Comparison of ENCODE assay signal across 26 mouse cellular contexts in the genomic region with DNA sequence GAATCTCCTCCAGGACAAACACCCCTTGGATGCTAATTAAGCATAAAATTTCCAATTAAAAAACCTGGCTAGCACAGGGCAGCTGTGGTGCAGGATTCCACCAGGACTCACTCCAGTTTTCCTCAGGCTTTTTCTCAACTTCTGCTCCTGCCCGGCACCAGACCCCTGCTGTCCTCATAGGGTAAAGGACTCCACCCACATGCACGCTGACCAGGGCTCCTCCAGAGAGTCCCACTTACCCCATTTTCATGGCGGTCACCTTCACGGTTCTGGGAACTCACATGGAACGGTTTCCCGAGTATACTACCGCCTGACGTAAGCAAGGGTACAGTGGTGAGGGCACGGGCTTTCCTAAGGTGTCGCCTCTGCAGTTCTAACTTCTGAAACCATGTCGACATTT. TPM values are rescaled to one million over a fixed set of nuclear protein-coding genes. Genes with fewer than 3 reads are reported as not detected.
DNase-seq lines count a peak whose midpoint lies in the region; ATAC-seq and TF ChIP-seq lines count a peak whose summit lies in the region.
"Had no signal": no experiment of that assay in that cellular context is flagged by ENCODE, and none has a peak within 500 bp of the region (broad histone marks: within the 10 kb centered on the region; RNA-seq: fewer than 3 reads in every experiment).

No protein-coding gene starts in this region.

- no peaks in the 10 kb centered on the region; the same call in 1 of the 2 replicates for H3K36me3 ChIP-seq in kidney, adult 2 months (ENCODE audit: control insufficient read depth, insufficient read depth, low read length)
- peaks cover 25% of the 10 kb centered on the region for H3K36me3 ChIP-seq in kidney, embryonic 16.5 days (ENCODE audit: insufficient read depth, low read length)
- H3K36me3 ChIP-seq in limb, embryonic 10.5 days = peaks cover 30% of the 10 kb centered on the region

- 66% methylated on average over 11 of the region's 11 CpGs for WGBS in kidney, adult 2 months
- 80% methylated on average over 11 of the region's 11 CpGs for WGBS in kidney, embryonic 16.5 days
- WGBS in limb, embryonic 10.5 days = 88% methylated on average over 11 of the region's 11 CpGs

- peak; percentile 64 for DNase-seq in kidney, adult 2 months
- peak; percentile 50 for DNase-seq in kidney, adult 9 months
- DNase-seq in kidney, postnatal 14 days = peak; percentile 52
- no peak for DNase-seq in limb, embryonic 10.5 days (ENCODE audit: low spot score)
- DNase-seq in spleen, postnatal 10 days (ENCODE audit: low spot score in 2 of 2) = no peak
- no peak for DNase-seq in frontal cortex, postnatal 25 days (ENCODE audit: low spot score in 2 of 2)
- DNase-seq: adrenal gland, adult 8-10 months; adrenal gland, postnatal 25 days; cerebellum, adult 18-20 months; cerebellum, adult 9-10 months; cerebellum, postnatal 14 days; gastrocnemius, postnatal 10 days; gastrocnemius, postnatal 36 days; heart, adult 2 months; heart, postnatal 14 days had no signal

- H3K4me2 ChIP-seq in kidney, embryonic 16.5 days (replicated peaks; ENCODE audit: low read depth, low read length) = no peak overlapping the region
- H3K4me2 ChIP-seq: forebrain, embryonic 13.5 days; heart, embryonic 13.5 days; hindbrain, embryonic 12.5 days; hindbrain, embryonic 15.5 days had no signal

- no peaks in the 10 kb centered on the region for H3K27me3 ChIP-seq in kidney, adult 2 months (replicated peaks; ENCODE audit: control insufficient read depth, insufficient read depth, low read length)
- H3K27me3 ChIP-seq in kidney, embryonic 16.5 days (ENCODE audit: insufficient read depth, low read length) = no peaks in the 10 kb centered on the region
- no peaks in the 10 kb centered on the region for H3K27me3 ChIP-seq in limb, embryonic 10.5 days (ENCODE audit: low read depth, poor library complexity, severe bottlenecking)
- H3K27me3 ChIP-seq: forebrain, embryonic 13.5 days; heart, embryonic 13.5 days; hindbrain, embryonic 12.5 days; hindbrain, embryonic 15.5 days had no signal

- H3K4me1 ChIP-seq in kidney, adult 2 months (ENCODE audit: control insufficient read depth, insufficient read depth, low read length) = 0 out of 2 replicates have a peak, but pooled peaks cover 3% of the 10 kb centered on the region
- peaks cover 36% of the 10 kb centered on the region for H3K4me1 ChIP-seq in kidney, embryonic 16.5 days (ENCODE audit: insufficient read depth, low read length)
- H3K4me1 ChIP-seq in limb, embryonic 10.5 days = peaks cover 53% of the 10 kb centered on the region

- no peak overlapping the region for H3K9ac ChIP-seq in kidney, embryonic 16.5 days (replicated peaks; ENCODE audit: low read length)
- H3K9ac ChIP-seq: forebrain, embryonic 13.5 days; heart, embryonic 13.5 days; hindbrain, embryonic 12.5 days; hindbrain, embryonic 15.5 days had no signal

- no peak for ATAC-seq in kidney, embryonic 16.5 days (ENCODE audit: low FRiP score, low TSS enrichment)
- ATAC-seq in cerebellum, adult (ENCODE audit: insufficient number of reproducible peaks, low FRiP score, low TSS enrichment) = no peak
- ATAC-seq: activated CD4-positive, CD25-positive, alpha-beta regulatory T cell, adult 4 months; CD4-positive, CD25-positive, alpha-beta regulatory T cell, adult 4 months; forebrain, embryonic 13.5 days; forebrain, embryonic 16.5 days had no signal

- no peaks in the 10 kb centered on the region for H3K9me3 ChIP-seq in kidney, embryonic 16.5 days (ENCODE audit: low read length)
- H3K9me3 ChIP-seq in limb, embryonic 10.5 days (replicated peaks) = no peaks in the 10 kb centered on the region
- H3K9me3 ChIP-seq: forebrain, embryonic 10.5 days; forebrain, embryonic 13.5 days; heart, embryonic 10.5 days; heart, embryonic 13.5 days; hindbrain, embryonic 12.5 days; hindbrain, embryonic 15.5 days had no signal

- no peak overlapping the region for H3K27ac ChIP-seq in kidney, adult 2 months (ENCODE audit: insufficient read depth, low read depth, low read length)
- H3K27ac ChIP-seq in kidney, embryonic 16.5 days (ENCODE audit: low read length) = no peak overlapping the region
- 0 out of 2 replicates have a peak overlapping the region, but pooled peaks have one; percentile 15 for H3K27ac ChIP-seq in limb, embryonic 10.5 days
- H3K27ac ChIP-seq: forebrain, embryonic 10.5 days; forebrain, embryonic 13.5 days; heart, adult 2 months; heart, embryonic 10.5 days; heart, embryonic 13.5 days; hindbrain, embryonic 12.5 days; hindbrain, embryonic 15.5 days had no signal

- no peak overlapping the region for H3K4me3 ChIP-seq in kidney, adult 2 months (ENCODE audit: insufficient read depth, low read depth, low read length)
- H3K4me3 ChIP-seq in kidney, embryonic 16.5 days (ENCODE audit: low read length) = no peak overlapping the region
- H3K4me3 ChIP-seq in limb, embryonic 10.5 days = no peak overlapping the region
- H3K4me3 ChIP-seq: forebrain, embryonic 10.5 days; forebrain, embryonic 13.5 days; heart, adult 2 months; heart, embryonic 10.5 days; heart, embryonic 13.5 days; hindbrain, embryonic 12.5 days; hindbrain, embryonic 15.5 days had no signal

- TF ChIP-seq POLR2A in kidney, adult 2 months (IDR thresholded peaks at IDR 0.05; ENCODE audit: low read depth, low read length) = no peak

- no peak for TF ChIP-seq CTCF in kidney, adult 2 months (conservative IDR thresholded peaks at IDR 0.05; ENCODE audit: insufficient read depth, insufficient read length, low read depth, low read length)

RNA-seq across cellular contexts. Expression of a gene that starts 23.2 kb away (rescaled TPM):
- polyA plus RNA-seq in kidney, adult 2 months (2012; rRNA removed) = 72.7 and 88.6 TPM in 2 replicates
- polyA plus RNA-seq in kidney, embryonic 16.5 days (2015; fragmentation: Nextera tagmentation; extraction: Ambion mirVana) = 64.1 and 68.0 TPM in 2 replicates
- 34.2 and 35.0 TPM in 2 replicates for polyA plus RNA-seq in limb, embryonic 10.5 days (2016; fragmentation: Nextera tagmentation; extraction: Ambion mirVana)

Comparison
In these comparisons a context has a peak if more than half of its experiments do, and no peak if none do; other contexts are left out.
1. DNase-seq: peak in kidney, adult 2 months (single experiment), kidney, adult 9 months (single experiment) and kidney, postnatal 14 days (single experiment); none in limb, embryonic 10.5 days (single experiment), spleen, postnatal 10 days (0 of 2) and frontal cortex, postnatal 25 days (0 of 2).